Mouse (Mus musculus): ENCODE data around the gene Zfyve19. TPM values are rescaled to one million over a fixed set of nuclear protein-coding genes. Genes with fewer than 3 reads are reported as not detected.

Gene Zfyve19
- polyA plus RNA-seq, 1 experiment: 27.1 TPM

GRCm38 (mm10) chr2:119250826-119251478, 42.5 kb downstream of the Zfyve19 start:
- H3K4me3 ChIP-seq (ENCODE audit: insufficient read depth, poor library complexity, severe bottlenecking): no peak overlapping the region
- no peak overlapping the region for H3ac ChIP-seq (ENCODE audit: control insufficient read depth, insufficient read length, low read depth)
- TF ChIP-seq CEBPB (IDR thresholded peaks at IDR 0.05; ENCODE audit: low read depth) (no peak), FOSL1 (IDR thresholded peaks at IDR 0.05; ENCODE audit: insufficient read depth, low read length, poor library complexity, severe bottlenecking) (no peak), MYOG (IDR thresholded peaks at IDR 0.05; ENCODE audit: control insufficient read depth, extremely low read depth, insufficient read length) (no peak), USF1 (IDR thresholded peaks at IDR 0.05; ENCODE audit: low read depth) (no peak), CTCF (IDR thresholded peaks at IDR 0.05; ENCODE audit: control insufficient read depth, insufficient read depth, insufficient read length) (peak; percentile 91), MAX (IDR thresholded peaks at IDR 0.05) (no peak), MYOD1 (IDR thresholded peaks at IDR 0.05; ENCODE audit: control insufficient read depth, insufficient read length, low read depth) (no peak)

GRCm38 (mm10) chr2:119254976-119255375, 46.6 kb downstream of the Zfyve19 start:
- no peak overlapping the region for H3ac ChIP-seq (ENCODE audit: control insufficient read depth, insufficient read length, low read depth)
- no peaks in the 10 kb centered on the region for H3K27me3 ChIP-seq (ENCODE audit: control insufficient read depth, insufficient read depth, insufficient read length)
- no peaks in the 10 kb centered on the region for H3K36me3 ChIP-seq (ENCODE audit: control insufficient read depth, insufficient read depth)
- H3K79me2 ChIP-seq (ENCODE audit: control insufficient read depth, insufficient read depth): no peaks in the 10 kb centered on the region
- H3K79me3 ChIP-seq (ENCODE audit: low read depth): no peaks in the 10 kb centered on the region
- no peak overlapping the region for H3K4me3 ChIP-seq (ENCODE audit: insufficient read depth, poor library complexity, severe bottlenecking)
- TF ChIP-seq MYOD1 (IDR thresholded peaks at IDR 0.05; ENCODE audit: control insufficient read depth, insufficient read length, low read depth): no peak
- no peak for TF ChIP-seq CTCF (IDR thresholded peaks at IDR 0.05; ENCODE audit: control insufficient read depth, insufficient read depth, insufficient read length)
- TF ChIP-seq FOSL1 (IDR thresholded peaks at IDR 0.05; ENCODE audit: insufficient read depth, low read length, poor library complexity, severe bottlenecking): no peak
- no peak for TF ChIP-seq CEBPB (IDR thresholded peaks at IDR 0.05; ENCODE audit: low read depth)
- TF ChIP-seq USF1 (IDR thresholded peaks at IDR 0.05; ENCODE audit: low read depth): no peak
- TF ChIP-seq MYOG (IDR thresholded peaks at IDR 0.05; ENCODE audit: control insufficient read depth, extremely low read depth, insufficient read length): no peak
- TF ChIP-seq MAX (IDR thresholded peaks at IDR 0.05): no peak

More at GRCm38 (mm10) chr2:119250826-119251478, 42.5 kb downstream of the Zfyve19 start:
- no peaks in the 10 kb centered on the region for H3K36me3 ChIP-seq (ENCODE audit: control insufficient read depth, insufficient read depth)
- no peaks in the 10 kb centered on the region for H3K79me2 ChIP-seq (ENCODE audit: control insufficient read depth, insufficient read depth)
- no peaks in the 10 kb centered on the region for H3K27me3 ChIP-seq (ENCODE audit: control insufficient read depth, insufficient read depth, insufficient read length)
- no peaks in the 10 kb centered on the region for H3K79me3 ChIP-seq (ENCODE audit: low read depth)

- H3K36me3 ChIP-seq (ENCODE audit: control insufficient read depth, insufficient read depth): no peaks in the 10 kb centered on the region
- no peaks in the 10 kb centered on the region for H3K79me3 ChIP-seq (ENCODE audit: low read depth)
- TF ChIP-seq CEBPB (IDR thresholded peaks at IDR 0.05; ENCODE audit: low read depth): no peak
- no peak for TF ChIP-seq MYOG (IDR thresholded peaks at IDR 0.05; ENCODE audit: control insufficient read depth, extremely low read depth, insufficient read length)
- no peak for TF ChIP-seq FOSL1 (IDR thresholded peaks at IDR 0.05; ENCODE audit: insufficient read depth, low read length, poor library complexity, severe bottlenecking)
- no peak for TF ChIP-seq MYOD1 (IDR thresholded peaks at IDR 0.05; ENCODE audit: control insufficient read depth, insufficient read length, low read depth)
- no peak for TF ChIP-seq CTCF (IDR thresholded peaks at IDR 0.05; ENCODE audit: control insufficient read depth, insufficient read depth, insufficient read length)
- TF ChIP-seq USF1 (IDR thresholded peaks at IDR 0.05; ENCODE audit: low read depth): no peak
- TF ChIP-seq MAX (IDR thresholded peaks at IDR 0.05): no peak
- H3ac ChIP-seq (ENCODE audit: control insufficient read depth, insufficient read length, low read depth): no peak overlapping the region
- H3K4me3 ChIP-seq (ENCODE audit: insufficient read depth, poor library complexity, severe bottlenecking): no peak overlapping the region
- no peaks in the 10 kb centered on the region for H3K27me3 ChIP-seq (ENCODE audit: control insufficient read depth, insufficient read depth, insufficient read length)
- H3K79me2 ChIP-seq (ENCODE audit: control insufficient read depth, insufficient read depth): no peaks in the 10 kb centered on the region
These were observed 52.1 kb downstream of the Zfyve19 start for GRCm38 (mm10) chr2:119260518-119260917.

- Histone ChIP-seq H3K27me3 (ENCODE audit: control insufficient read depth, insufficient read depth, insufficient read length) (no peaks in the 10 kb centered on the region), H3K79me2 (ENCODE audit: control insufficient read depth, insufficient read depth) (no peaks in the 10 kb centered on the region), H3K4me3 (ENCODE audit: insufficient read depth, poor library complexity, severe bottlenecking) (no peak overlapping the region), H3K79me3 (ENCODE audit: low read depth) (no peaks in the 10 kb centered on the region), H3K36me3 (ENCODE audit: control insufficient read depth, insufficient read depth) (no peaks in the 10 kb centered on the region), H3ac (ENCODE audit: control insufficient read depth, insufficient read length, low read depth) (no peak overlapping the region)
- TF ChIP-seq MYOD1 (IDR thresholded peaks at IDR 0.05; ENCODE audit: control insufficient read depth, insufficient read length, low read depth): no peak
- no peak for TF ChIP-seq CEBPB (IDR thresholded peaks at IDR 0.05; ENCODE audit: low read depth)
- no peak for TF ChIP-seq MYOG (IDR thresholded peaks at IDR 0.05; ENCODE audit: control insufficient read depth, extremely low read depth, insufficient read length)
- no peak for TF ChIP-seq CTCF (IDR thresholded peaks at IDR 0.05; ENCODE audit: control insufficient read depth, insufficient read depth, insufficient read length)
- TF ChIP-seq MAX (IDR thresholded peaks at IDR 0.05): no peak
- TF ChIP-seq USF1 (IDR thresholded peaks at IDR 0.05; ENCODE audit: low read depth): no peak
These were observed 52.9 kb downstream of the Zfyve19 start for GRCm38 (mm10) chr2:119261326-119261725.

GRCm38 (mm10) chr2:119262978-119263377, 54.6 kb downstream of the Zfyve19 start:
- Histone ChIP-seq H3K27me3 (ENCODE audit: control insufficient read depth, insufficient read depth, insufficient read length) (no peaks in the 10 kb centered on the region), H3ac (ENCODE audit: control insufficient read depth, insufficient read length, low read depth) (peak overlapping the region; percentile 33), H3K79me2 (ENCODE audit: control insufficient read depth, insufficient read depth) (no peaks in the 10 kb centered on the region), H3K4me3 (ENCODE audit: insufficient read depth, poor library complexity, severe bottlenecking) (no peak overlapping the region), H3K79me3 (ENCODE audit: low read depth) (no peaks in the 10 kb centered on the region), H3K36me3 (ENCODE audit: control insufficient read depth, insufficient read depth) (no peaks in the 10 kb centered on the region)
- TF ChIP-seq MYOD1 (IDR thresholded peaks at IDR 0.05; ENCODE audit: control insufficient read depth, insufficient read length, low read depth): peak; percentile 12
- peak; percentile 79 for TF ChIP-seq MAX (IDR thresholded peaks at IDR 0.05)
- TF ChIP-seq CEBPB (IDR thresholded peaks at IDR 0.05; ENCODE audit: low read depth): peak; percentile 59
- no peak for TF ChIP-seq CTCF (IDR thresholded peaks at IDR 0.05; ENCODE audit: control insufficient read depth, insufficient read depth, insufficient read length)

- Histone ChIP-seq H3K79me2 (ENCODE audit: control insufficient read depth, insufficient read depth) (no peaks in the 10 kb centered on the region), H3K27me3 (ENCODE audit: control insufficient read depth, insufficient read depth, insufficient read length) (no peaks in the 10 kb centered on the region), H3K36me3 (ENCODE audit: control insufficient read depth, insufficient read depth) (no peaks in the 10 kb centered on the region), H3K79me3 (ENCODE audit: low read depth) (no peaks in the 10 kb centered on the region), H3ac (ENCODE audit: control insufficient read depth, insufficient read length, low read depth) (no peak overlapping the region), H3K4me3 (ENCODE audit: insufficient read depth, poor library complexity, severe bottlenecking) (no peak overlapping the region)
- no peak for TF ChIP-seq USF1 (IDR thresholded peaks at IDR 0.05; ENCODE audit: low read depth)
- TF ChIP-seq FOSL1 (IDR thresholded peaks at IDR 0.05; ENCODE audit: insufficient read depth, low read length, poor library complexity, severe bottlenecking): no peak
- no peak for TF ChIP-seq MYOG (IDR thresholded peaks at IDR 0.05; ENCODE audit: control insufficient read depth, extremely low read depth, insufficient read length)
- TF ChIP-seq MYOD1 (IDR thresholded peaks at IDR 0.05; ENCODE audit: control insufficient read depth, insufficient read length, low read depth): no peak
- TF ChIP-seq MAX (IDR thresholded peaks at IDR 0.05): no peak
- no peak for TF ChIP-seq CTCF (IDR thresholded peaks at IDR 0.05; ENCODE audit: control insufficient read depth, insufficient read depth, insufficient read length)
- TF ChIP-seq CEBPB (IDR thresholded peaks at IDR 0.05; ENCODE audit: low read depth): no peak
These were observed 55.4 kb downstream of the Zfyve19 start for GRCm38 (mm10) chr2:119263813-119264212.
